Mouse (Mus musculus) megakaryocyte-erythroid progenitor cell, adult 5-6 weeks (primary cell): ENCODE results near the gene Cldn34b3. TPM values are rescaled to one million over a fixed set of nuclear protein-coding genes. Genes with fewer than 3 reads are reported as not detected.
"Not testable (repeated sequence)": the region's sequence is repeated elsewhere in the genome, so short reads cannot be mapped to it uniquely, and the experiment has no call there.

Experiments
- ATAC-seq: replicated peaks from 2 replicates; pipeline ENCODE4 v1.8.0; 2016; ENCODE audit warnings: mild to moderate bottlenecking, inconsistent platforms; ENCODE audit not compliant: severe bottlenecking, poor library complexity, low FRiP score, low TSS enrichment
- total RNA-seq, 2 experiments: library from RNA; stranded (forward) in 1 of 2; stranded (reverse) in 1 of 2; fragments of 200-1000, 215-1000 nt in 1 of 2; fragments of >200 nt in 1 of 2; fragmentation: Nextera tagmentation in 1 of 2; gene quantifications; 2 replicates each; pipeline ENCODE4 v1.2.3; 2014 to 2017

Cldn34b3 gene
- total RNA-seq (2014; fragmentation: Nextera tagmentation) (not detected in 2 replicates), total RNA-seq (2017) (not detected in 2 replicates)

GRCm38 (mm10) chrX:76264004-76264403, at the start of gene Cldn34b3:
Gene Cldn34b3, plus strand, starts transcription at chrX:76264304.
- not testable (repeated sequence) for ATAC-seq

Other genes with a start within 250 kb of the Cldn34b3 start
- gene Cldn34b4, start 129.0 kb downstream of the Cldn34b3 start, total RNA-seq (2014; fragmentation: Nextera tagmentation): not detected in 2 replicates
- not detected in 2 replicates for gene Cldn34b4, start 129.0 kb downstream of the Cldn34b3 start, total RNA-seq (2017)